Mouse (Mus musculus): ENCODE measurements around the gene Rad54l2. TPM values are rescaled to one million over a fixed set of nuclear protein-coding genes. Genes with fewer than 3 reads are reported as not detected.

Gene Rad54l2
- polyA plus RNA-seq, 1 experiment from 2014 or later = 4.0 TPM

- no peaks in the 10 kb centered on the region for H3K9me3 ChIP-seq (ENCODE audit: control insufficient read depth, low read length)
- WGBS = 86% methylated on average over 8 of the region's 8 CpGs
- H3K4me3 ChIP-seq (ENCODE audit: low read depth, low read length) = no peak overlapping the region
- no peak overlapping the region for H3K27ac ChIP-seq (ENCODE audit: low read depth, low read length)
- DNase-seq (ENCODE audit: low spot score) (no peak), ATAC-seq (replicated peaks; ENCODE audit: low FRiP score) (no peak)
- no peak overlapping the region for H3K4me2 ChIP-seq
- H3K36me3 ChIP-seq (ENCODE audit: control insufficient read depth, insufficient read depth, low read length) = peaks cover 6% of the 10 kb centered on the region; the same call in 1 of the 2 replicates
- no peaks in the 10 kb centered on the region for H3K27me3 ChIP-seq (replicated peaks; ENCODE audit: control insufficient read depth, insufficient read depth, low read length)
- H3K4me1 ChIP-seq (replicated peaks; ENCODE audit: control insufficient read depth, insufficient read depth, low read length) = peaks cover 19% of the 10 kb centered on the region
- no peak overlapping the region for H3K9ac ChIP-seq (ENCODE audit: low read depth, low read length)
Measured at GRCm38 (mm10) chr9:106688834-106689233, 100.2 kb downstream of the Rad54l2 start.

GRCm38 (mm10) chr9:106686983-106687650, 101.9 kb downstream of the Rad54l2 start:
- H3K4me1 ChIP-seq (replicated peaks; ENCODE audit: control insufficient read depth, insufficient read depth, low read length) = peaks cover 19% of the 10 kb centered on the region
- H3K4me2 ChIP-seq = peak overlapping the region; percentile 32
- H3K27me3 ChIP-seq (replicated peaks; ENCODE audit: control insufficient read depth, insufficient read depth, low read length) = no peaks in the 10 kb centered on the region
- no peaks in the 10 kb centered on the region for H3K9me3 ChIP-seq (ENCODE audit: control insufficient read depth, low read length)
- H3K9ac ChIP-seq (ENCODE audit: low read depth, low read length) = no peak overlapping the region
- H3K27ac ChIP-seq (ENCODE audit: low read depth, low read length) = no peak overlapping the region
- DNase-seq (ENCODE audit: low spot score) (peak; percentile 66), ATAC-seq (replicated peaks; ENCODE audit: low FRiP score) (peak; percentile 55)
- 33% methylated on average over 8 of the region's 8 CpGs for WGBS
- H3K36me3 ChIP-seq (ENCODE audit: control insufficient read depth, insufficient read depth, low read length) = no peaks in the 10 kb centered on the region
- no peak overlapping the region for H3K4me3 ChIP-seq (ENCODE audit: low read depth, low read length)

- DNase-seq (ENCODE audit: low spot score) = peak; percentile 80
- no peaks in the 10 kb centered on the region for H3K27me3 ChIP-seq (replicated peaks; ENCODE audit: control insufficient read depth, insufficient read depth, low read length)
- peak within 1 kb of the TSS; percentile 17 for H3K27ac ChIP-seq (ENCODE audit: low read depth, low read length)
- WGBS = under 1% methylated on average over 86 of the region's 86 CpGs
- H3K4me3 ChIP-seq (ENCODE audit: low read depth, low read length) = peak within 1 kb of the TSS; percentile 62
- no peaks in the 10 kb centered on the region; the same call in 1 of the 2 replicates for H3K36me3 ChIP-seq (ENCODE audit: control insufficient read depth, insufficient read depth, low read length)
- peak within 1 kb of the TSS; percentile 83 for H3K4me2 ChIP-seq
- H3K4me1 ChIP-seq (replicated peaks; ENCODE audit: control insufficient read depth, insufficient read depth, low read length) = peaks cover 19% of the 10 kb centered on the region
- peak within 1 kb of the TSS; percentile 80 for H3K9ac ChIP-seq (ENCODE audit: low read depth, low read length)
- H3K9me3 ChIP-seq (ENCODE audit: control insufficient read depth, low read length) = no peaks in the 10 kb centered on the region
- ATAC-seq (replicated peaks; ENCODE audit: low FRiP score) = peak; percentile 79
Measured at GRCm38 (mm10) chr9:106685249-106686101, 103.5 kb downstream of the Rad54l2 start, which contains the start of gene Tex264. Tex264 (minus strand) TSS chr9:106685927.

GRCm38 (mm10) chr9:106684918-106685248, 104.1 kb downstream of the Rad54l2 start:
- Histone ChIP-seq H3K9me3 (ENCODE audit: control insufficient read depth, low read length) (no peaks in the 10 kb centered on the region), H3K27ac (ENCODE audit: low read depth, low read length) (peak overlapping the region; percentile 17), H3K4me1 (replicated peaks; ENCODE audit: control insufficient read depth, insufficient read depth, low read length) (peaks cover 19% of the 10 kb centered on the region), H3K27me3 (replicated peaks; ENCODE audit: control insufficient read depth, insufficient read depth, low read length) (no peaks in the 10 kb centered on the region), H3K9ac (ENCODE audit: low read depth, low read length) (peak overlapping the region; percentile 80), H3K4me3 (ENCODE audit: low read depth, low read length) (peak overlapping the region; percentile 62), H3K36me3 (ENCODE audit: control insufficient read depth, insufficient read depth, low read length) (no peaks in the 10 kb centered on the region; the same call in 1 of the 2 replicates), H3K4me2 (peak overlapping the region; percentile 83)
- 4% methylated on average over 14 of the region's 14 CpGs for WGBS
- no peak for DNase-seq (ENCODE audit: low spot score)
- ATAC-seq (replicated peaks; ENCODE audit: low FRiP score) = no peak; the same call in none of the 2 replicates

GRCm38 (mm10) chr9:106684093-106684872, 104.7 kb downstream of the Rad54l2 start:
- Histone ChIP-seq H3K4me1 (replicated peaks; ENCODE audit: control insufficient read depth, insufficient read depth, low read length) (peaks cover 19% of the 10 kb centered on the region), H3K9ac (ENCODE audit: low read depth, low read length) (peak overlapping the region; percentile 80), H3K27ac (ENCODE audit: low read depth, low read length) (no peak overlapping the region), H3K36me3 (ENCODE audit: control insufficient read depth, insufficient read depth, low read length) (no peaks in the 10 kb centered on the region; the same call in 1 of the 2 replicates), H3K4me2 (peak overlapping the region; percentile 83), H3K4me3 (ENCODE audit: low read depth, low read length) (peak overlapping the region; percentile 62), H3K27me3 (replicated peaks; ENCODE audit: control insufficient read depth, insufficient read depth, low read length) (no peaks in the 10 kb centered on the region), H3K9me3 (ENCODE audit: control insufficient read depth, low read length) (no peaks in the 10 kb centered on the region)
- WGBS = 51% methylated on average over 6 of the region's 6 CpGs
- DNase-seq (ENCODE audit: low spot score) = no peak
- no peak for ATAC-seq (replicated peaks; ENCODE audit: low FRiP score)

DNA sequence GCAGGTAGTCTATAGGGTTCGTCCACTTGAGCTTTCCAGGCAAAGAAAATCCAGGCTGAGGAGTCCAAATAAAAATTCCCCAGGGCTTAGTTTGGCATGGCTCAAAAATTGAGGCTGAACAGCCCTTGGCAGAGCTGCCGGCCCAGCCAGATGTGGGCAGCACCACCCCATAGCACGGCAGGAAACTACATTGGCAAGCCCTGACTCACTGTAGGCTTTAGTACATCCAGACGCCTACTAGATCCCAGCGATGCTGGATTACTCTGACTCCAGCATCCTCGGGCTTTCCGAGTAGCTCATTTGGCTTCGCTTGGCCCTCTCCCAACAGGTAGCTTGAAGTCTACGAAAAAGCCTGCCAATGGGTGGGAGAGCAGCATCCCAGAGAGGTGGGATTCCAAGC, 108.0 kb downstream of the Rad54l2 start:
- Histone ChIP-seq H3K9me3 (ENCODE audit: control insufficient read depth, low read length) (no peaks in the 10 kb centered on the region), H3K4me3 (ENCODE audit: low read depth, low read length) (no peak overlapping the region), H3K27ac (ENCODE audit: low read depth, low read length) (no peak overlapping the region), H3K27me3 (replicated peaks; ENCODE audit: control insufficient read depth, insufficient read depth, low read length) (no peaks in the 10 kb centered on the region), H3K36me3 (ENCODE audit: control insufficient read depth, insufficient read depth, low read length) (peaks cover 2% of the 10 kb centered on the region; the same call in 1 of the 2 replicates), H3K4me1 (replicated peaks; ENCODE audit: control insufficient read depth, insufficient read depth, low read length) (peaks cover 12% of the 10 kb centered on the region), H3K4me2 (no peak overlapping the region), H3K9ac (ENCODE audit: low read depth, low read length) (no peak overlapping the region)
- 91% methylated on average over 9 of the region's 9 CpGs for WGBS
- ATAC-seq (replicated peaks; ENCODE audit: low FRiP score) (no peak), DNase-seq (ENCODE audit: low spot score) (no peak)

DNA sequence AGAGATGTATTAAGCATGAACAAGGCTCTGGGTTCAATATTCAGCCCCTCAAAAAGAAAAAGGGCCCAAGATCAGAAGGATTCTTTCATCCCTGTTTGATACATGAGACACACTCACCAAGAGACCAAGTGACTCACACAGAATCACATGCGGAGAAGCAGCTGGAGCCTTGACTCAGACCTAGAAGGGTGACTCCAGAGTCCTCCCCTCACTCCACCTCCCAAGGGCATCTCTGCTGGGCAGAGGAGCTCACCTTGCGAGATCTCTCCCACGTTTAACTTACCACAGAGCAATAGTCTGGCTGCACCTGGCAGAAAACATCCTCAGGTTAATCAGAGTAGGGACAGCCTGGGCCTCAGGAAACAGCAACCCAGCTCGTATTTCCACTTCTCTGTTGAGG, 110.8 kb downstream of the Rad54l2 start:
- DNase-seq (ENCODE audit: low spot score) (no peak), ATAC-seq (replicated peaks; ENCODE audit: low FRiP score) (no peak)
- no peaks in the 10 kb centered on the region for H3K27me3 ChIP-seq (replicated peaks; ENCODE audit: control insufficient read depth, insufficient read depth, low read length)
- H3K4me3 ChIP-seq (ENCODE audit: low read depth, low read length) = no peak overlapping the region
- peaks cover 6% of the 10 kb centered on the region; the same call in 1 of the 2 replicates for H3K4me1 ChIP-seq (replicated peaks; ENCODE audit: control insufficient read depth, insufficient read depth, low read length)
- WGBS = 76% methylated on average over 4 of the region's 4 CpGs
- H3K36me3 ChIP-seq (ENCODE audit: control insufficient read depth, insufficient read depth, low read length) = peaks cover 2% of the 10 kb centered on the region; the same call in 1 of the 2 replicates
- no peak overlapping the region for H3K4me2 ChIP-seq
- no peak overlapping the region for H3K27ac ChIP-seq (ENCODE audit: low read depth, low read length)
- H3K9me3 ChIP-seq (ENCODE audit: control insufficient read depth, low read length) = no peaks in the 10 kb centered on the region
- no peak overlapping the region for H3K9ac ChIP-seq (ENCODE audit: low read depth, low read length)

DNA sequence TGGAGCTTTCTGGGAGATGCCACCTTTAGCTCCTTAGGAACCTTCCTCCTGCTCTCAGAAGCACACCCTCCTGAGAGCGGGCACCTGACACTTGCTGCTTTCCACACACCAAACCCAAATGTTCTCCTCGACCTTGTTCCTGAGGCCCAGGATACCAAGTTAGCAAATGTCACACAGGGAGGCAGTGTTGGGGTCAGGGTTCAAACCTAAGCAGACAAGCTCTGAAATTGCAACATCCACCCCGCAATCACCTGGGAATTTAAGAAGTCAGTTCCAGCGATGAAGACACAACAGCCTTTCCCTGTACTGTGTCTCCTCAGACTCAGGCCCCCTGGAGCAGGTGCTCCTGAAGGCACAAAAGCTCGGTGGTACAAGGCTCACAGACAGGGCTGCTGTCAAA, 111.3 kb downstream of the Rad54l2 start:
- Histone ChIP-seq H3K4me1 (replicated peaks; ENCODE audit: control insufficient read depth, insufficient read depth, low read length) (peaks cover 6% of the 10 kb centered on the region; the same call in 1 of the 2 replicates), H3K4me3 (ENCODE audit: low read depth, low read length) (no peak overlapping the region), H3K4me2 (no peak overlapping the region), H3K27ac (ENCODE audit: low read depth, low read length) (no peak overlapping the region), H3K27me3 (replicated peaks; ENCODE audit: control insufficient read depth, insufficient read depth, low read length) (no peaks in the 10 kb centered on the region), H3K9me3 (ENCODE audit: control insufficient read depth, low read length) (no peaks in the 10 kb centered on the region), H3K9ac (ENCODE audit: low read depth, low read length) (no peak overlapping the region), H3K36me3 (ENCODE audit: control insufficient read depth, insufficient read depth, low read length) (peaks cover 2% of the 10 kb centered on the region; the same call in 1 of the 2 replicates)
- WGBS = 77% methylated on average over 5 of the region's 5 CpGs
- ATAC-seq (replicated peaks; ENCODE audit: low FRiP score) (no peak), DNase-seq (ENCODE audit: low spot score) (no peak)
